In genomic region chr13:63719351-63720207, GRCm38 (mm10) we compare ENCODE assay signal across 9 mouse cellular contexts.
DNase-seq lines count a peak whose midpoint lies in the region; ATAC-seq and TF ChIP-seq lines count a peak whose summit lies in the region.
"Had no signal": no experiment of that assay in that cellular context is flagged by ENCODE, and none has a peak within 500 bp of the region (broad histone marks: within the 10 kb centered on the region; RNA-seq: fewer than 3 reads in every experiment).

No protein-coding gene starts in this region.

- H3K4me3 ChIP-seq in E14TG2a.4 (replicated peaks; ENCODE audit: low read length): peak overlapping the region; percentile 10; the same call in 1 of the 2 replicates
- no peak overlapping the region for H3K4me3 ChIP-seq in hindbrain, embryonic 15.5 days
- no peak overlapping the region for H3K4me3 ChIP-seq in liver, embryonic 16.5 days (ENCODE audit: low read depth, low read length)
- H3K4me3 ChIP-seq in stomach, embryonic 15.5 days (replicated peaks): no peak overlapping the region
- H3K4me3 ChIP-seq: neural tube, embryonic 13.5 days had no signal

- no peak overlapping the region for H3K9ac ChIP-seq in hindbrain, embryonic 15.5 days
- no peak overlapping the region for H3K9ac ChIP-seq in liver, embryonic 16.5 days (ENCODE audit: low read depth, low read length)
- no peak overlapping the region for H3K9ac ChIP-seq in stomach, embryonic 15.5 days
- H3K9ac ChIP-seq: neural tube, embryonic 13.5 days had no signal

- TF ChIP-seq POLR2A in brain, embryonic 14.5 days (IDR thresholded peaks at IDR 0.05; ENCODE audit: borderline replicate concordance, extremely low read depth, insufficient read depth, insufficient read length, poor library complexity, severe bottlenecking): no peak

- peak; percentile 75 for DNase-seq in brain, embryonic 14.5 days (ENCODE audit: low read depth)
- DNase-seq in spleen, postnatal 36 days (ENCODE audit: low spot score in 2 of 2): no peak
- no peak for DNase-seq in right cerebral cortex, postnatal 10 days (ENCODE audit: low spot score in 2 of 2)

- H3K4me1 ChIP-seq in E14TG2a.4 (replicated peaks; ENCODE audit: low read depth, low read length): peaks cover 89% of the 10 kb centered on the region
- H3K4me1 ChIP-seq in hindbrain, embryonic 15.5 days (replicated peaks): 0 out of 2 replicates have a peak, but pooled peaks cover 4% of the 10 kb centered on the region
- H3K4me1 ChIP-seq in liver, embryonic 16.5 days (ENCODE audit: control insufficient read depth, low read depth, low read length): peaks cover 7% of the 10 kb centered on the region
- peaks cover 27% of the 10 kb centered on the region for H3K4me1 ChIP-seq in stomach, embryonic 15.5 days

- peak; percentile 72 for ATAC-seq in hindbrain, embryonic 15.5 days (ENCODE audit: low FRiP score, low read depth)
- peak; percentile 50; the same call in 1 of the 2 replicates for ATAC-seq in liver, embryonic 16.5 days (ENCODE audit: low read depth)
- peak; percentile 76; the same call in 1 of the 2 replicates for ATAC-seq in stomach, embryonic 15.5 days (ENCODE audit: insufficient read depth, low FRiP score, low read depth)
- no peak for ATAC-seq in CD4-positive, CD25-positive, alpha-beta regulatory T cell, adult 4 months

- H3K36me3 ChIP-seq in E14TG2a.4 (ENCODE audit: insufficient read depth, low read length): peaks cover 6% of the 10 kb centered on the region; the same call in 1 of the 2 replicates
- no peaks in the 10 kb centered on the region for H3K36me3 ChIP-seq in hindbrain, embryonic 15.5 days
- H3K36me3 ChIP-seq in liver, embryonic 16.5 days (ENCODE audit: control insufficient read depth, insufficient read depth): no peaks in the 10 kb centered on the region
- H3K36me3 ChIP-seq in stomach, embryonic 15.5 days: no peaks in the 10 kb centered on the region
- H3K36me3 ChIP-seq: neural tube, embryonic 13.5 days had no signal

- H3K27me3 ChIP-seq in E14TG2a.4 (ENCODE audit: insufficient read depth, low read length): no peaks in the 10 kb centered on the region
- H3K27me3 ChIP-seq in hindbrain, embryonic 15.5 days: no peaks in the 10 kb centered on the region
- no peaks in the 10 kb centered on the region for H3K27me3 ChIP-seq in liver, embryonic 16.5 days (ENCODE audit: control insufficient read depth, insufficient read depth, low read depth, low read length)
- H3K27me3 ChIP-seq in stomach, embryonic 15.5 days (replicated peaks): no peaks in the 10 kb centered on the region
- H3K27me3 ChIP-seq: neural tube, embryonic 13.5 days had no signal

- WGBS in hindbrain, embryonic 15.5 days: 33% methylated on average over 8 of the region's 8 CpGs
- WGBS in liver, embryonic 16.5 days (ENCODE audit: insufficient replicate concordance): 14% methylated on average over 8 of the region's 8 CpGs
- 23% methylated on average over 8 of the region's 8 CpGs for whole genome bisulfite sequencing in stomach, embryonic 15.5 days

- TF ChIP-seq CTCF in E14TG2a.4 (conservative IDR thresholded peaks at IDR 0.05; ENCODE audit: low read length): no peak
- no peak for TF ChIP-seq CTCF in brain, embryonic 14.5 days (IDR thresholded peaks at IDR 0.05; ENCODE audit: borderline replicate concordance, extremely low read depth, insufficient read depth, insufficient read length)

- H3K9me3 ChIP-seq in E14TG2a.4 (ENCODE audit: low read length): no peaks in the 10 kb centered on the region
- no peaks in the 10 kb centered on the region for H3K9me3 ChIP-seq in hindbrain, embryonic 15.5 days
- no peaks in the 10 kb centered on the region for H3K9me3 ChIP-seq in liver, embryonic 16.5 days (replicated peaks; ENCODE audit: control insufficient read depth, low read length)
- no peaks in the 10 kb centered on the region for H3K9me3 ChIP-seq in stomach, embryonic 15.5 days
- H3K9me3 ChIP-seq: neural tube, embryonic 13.5 days had no signal

- no peak overlapping the region for H3K27ac ChIP-seq in hindbrain, embryonic 15.5 days (replicated peaks)
- no peak overlapping the region for H3K27ac ChIP-seq in liver, embryonic 16.5 days (ENCODE audit: low read length)
- H3K27ac ChIP-seq in stomach, embryonic 15.5 days: peak overlapping the region; percentile 75
- H3K27ac ChIP-seq: neural tube, embryonic 13.5 days had no signal

- H3K4me2 ChIP-seq in hindbrain, embryonic 15.5 days: no peak overlapping the region
- no peak overlapping the region for H3K4me2 ChIP-seq in liver, embryonic 16.5 days (ENCODE audit: low read depth, low read length)
- H3K4me2 ChIP-seq in stomach, embryonic 15.5 days: no peak overlapping the region
- H3K4me2 ChIP-seq: neural tube, embryonic 13.5 days had no signal
